Mouse (Mus musculus): ENCODE results near the gene Foxo1. TPM values are rescaled to one million over a fixed set of nuclear protein-coding genes. Genes with fewer than 3 reads are reported as not detected.

Gene Foxo1
- polyA plus RNA-seq, 1 experiment, result 10.7 TPM

DNA sequence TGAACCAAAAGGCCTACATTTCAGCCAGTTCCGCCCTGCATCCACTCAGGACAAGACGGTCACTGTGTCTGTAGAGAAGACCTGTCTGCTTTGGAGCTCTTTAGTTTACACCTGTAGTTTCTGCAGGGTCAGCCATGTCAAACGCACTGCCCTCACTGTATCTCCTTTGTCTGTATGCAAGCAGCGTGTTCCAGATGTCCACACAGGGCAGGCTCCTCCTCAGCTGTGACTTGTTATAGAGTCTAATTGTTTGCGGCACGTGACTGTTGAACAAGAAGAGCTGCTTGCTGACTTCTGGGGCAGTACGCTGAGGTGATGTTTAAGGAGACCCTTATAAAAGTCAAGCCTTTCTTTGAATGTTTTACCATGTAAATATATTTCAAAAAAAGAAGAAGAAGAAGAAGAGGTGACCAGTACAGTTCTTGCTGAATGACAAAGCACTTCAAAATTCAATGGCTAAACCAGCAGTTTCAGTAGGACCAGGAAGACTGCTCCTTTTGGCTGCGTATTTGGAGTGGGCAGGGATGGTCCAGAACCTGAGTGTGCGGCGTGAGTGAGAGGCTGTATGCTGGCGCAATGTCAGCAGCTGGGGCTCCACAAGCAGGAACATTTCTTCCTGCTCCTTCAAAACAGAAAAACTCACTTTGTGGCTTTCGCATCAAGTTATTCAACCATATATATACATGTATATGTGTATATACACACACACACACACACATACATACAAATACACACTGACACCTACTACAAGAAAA, 52.6 kb downstream of the Foxo1 start:
- H3K4me3 ChIP-seq (ENCODE audit: insufficient read depth, low read depth, low read length), result no peak overlapping the region
- H3K4me1 ChIP-seq (ENCODE audit: control insufficient read depth, insufficient read depth, insufficient read length, low read length), result peaks cover 28% of the 10 kb centered on the region
- no peak overlapping the region for H3K27ac ChIP-seq (replicated peaks; ENCODE audit: low read depth, low read length)

DNA sequence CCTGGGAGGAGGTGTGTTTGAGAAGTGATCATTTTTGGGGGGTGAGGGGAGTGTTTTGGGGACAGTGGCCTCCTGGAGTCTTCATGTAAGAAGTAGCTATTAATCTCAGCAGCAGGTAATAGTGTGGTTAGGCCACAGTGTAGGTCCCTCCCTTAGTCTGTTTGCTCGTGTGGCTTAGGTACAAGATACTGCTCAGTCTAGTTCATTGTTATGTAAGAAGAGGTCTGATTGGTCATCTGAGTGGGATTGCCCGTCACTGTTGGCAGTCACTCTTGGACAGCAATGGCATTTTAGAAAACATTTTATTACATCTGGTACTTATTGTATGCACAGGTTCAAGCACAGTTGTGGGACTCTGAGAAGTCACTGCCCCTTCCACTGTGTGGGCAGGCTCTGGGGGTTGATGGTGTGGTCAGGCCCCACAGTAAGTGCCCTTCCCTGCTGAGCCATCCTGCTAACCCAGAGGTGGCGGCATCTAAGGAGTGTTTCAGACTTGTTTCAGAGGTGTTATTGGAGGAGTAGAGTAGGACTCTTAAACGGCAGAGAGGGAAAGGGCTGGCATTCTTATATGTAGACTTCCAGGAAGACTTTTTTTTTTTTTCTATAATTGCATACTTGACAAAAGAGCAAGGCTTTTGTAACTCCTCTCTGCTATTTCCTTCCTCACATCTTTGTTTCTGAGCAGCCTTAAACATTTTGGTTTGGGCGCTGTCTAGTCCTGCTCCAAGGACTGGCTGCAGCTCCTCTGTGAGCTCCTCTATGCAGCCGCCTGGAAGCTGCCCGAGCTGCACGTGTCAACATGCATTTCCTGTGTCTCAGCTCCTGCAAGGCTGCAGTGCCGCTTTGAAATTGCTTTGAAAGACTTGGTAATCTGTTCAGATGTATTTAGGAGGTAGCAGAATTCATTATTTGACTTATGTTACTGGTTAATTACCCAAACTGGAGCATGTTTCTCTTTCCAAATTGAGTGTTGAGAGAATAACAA, 54.6 kb downstream of the Foxo1 start:
- H3K4me1 ChIP-seq (ENCODE audit: control insufficient read depth, insufficient read depth, insufficient read length, low read length), result peaks cover 45% of the 10 kb centered on the region
- no peak overlapping the region for H3K4me3 ChIP-seq (ENCODE audit: insufficient read depth, low read depth, low read length)
- peak overlapping the region; percentile 9; the same call in 1 of the 2 replicates for H3K27ac ChIP-seq (replicated peaks; ENCODE audit: low read depth, low read length)

DNA sequence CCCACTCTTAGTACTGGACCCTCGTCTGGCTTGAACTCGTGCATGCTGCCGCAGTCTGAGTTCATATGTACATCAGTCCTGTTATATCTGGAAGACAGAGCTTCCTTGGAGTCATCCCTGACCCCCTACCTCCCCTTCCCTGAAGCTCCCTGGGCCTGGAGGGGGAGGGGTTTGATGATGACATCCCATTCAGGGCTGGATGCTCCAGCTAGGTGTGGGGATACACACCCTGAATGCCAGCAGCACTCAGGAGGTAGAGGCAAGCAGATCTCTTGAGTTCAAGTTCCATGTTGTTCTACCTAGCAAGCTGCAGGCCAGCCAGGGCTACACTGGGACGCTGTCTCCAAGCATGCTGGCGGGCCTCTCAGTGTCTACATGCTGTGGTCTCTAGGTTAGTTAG, 56.9 kb downstream of the Foxo1 start:
- Histone ChIP-seq H3K4me3 (ENCODE audit: insufficient read depth, low read depth, low read length) (no peak overlapping the region), H3K4me1 (ENCODE audit: control insufficient read depth, insufficient read depth, insufficient read length, low read length) (peaks cover 43% of the 10 kb centered on the region), H3K27ac (replicated peaks; ENCODE audit: low read depth, low read length) (no peak overlapping the region)

DNA sequence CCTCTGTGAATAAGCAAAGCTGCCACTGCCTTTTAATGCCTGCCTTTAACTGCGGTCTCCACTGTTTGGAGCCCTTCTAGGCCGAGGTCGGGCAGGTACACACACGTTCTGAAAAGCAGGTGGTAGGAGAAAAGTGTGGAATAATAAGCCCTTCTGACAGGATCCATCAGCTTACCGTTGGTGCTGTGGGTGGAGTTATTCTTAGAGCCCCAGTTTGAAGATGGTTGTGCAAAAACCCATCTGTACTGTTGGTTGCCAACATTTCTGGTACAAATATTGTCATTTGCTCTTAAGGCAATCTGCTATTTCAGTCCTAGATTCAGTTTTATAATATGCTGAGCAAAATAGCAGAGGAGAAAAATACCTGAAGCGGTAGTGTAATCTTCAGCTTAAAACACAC, 58.6 kb downstream of the Foxo1 start:
- Histone ChIP-seq H3K27ac (replicated peaks; ENCODE audit: low read depth, low read length) (no peak overlapping the region), H3K4me1 (ENCODE audit: control insufficient read depth, insufficient read depth, insufficient read length, low read length) (peaks cover 45% of the 10 kb centered on the region), H3K4me3 (ENCODE audit: insufficient read depth, low read depth, low read length) (no peak overlapping the region)

DNA sequence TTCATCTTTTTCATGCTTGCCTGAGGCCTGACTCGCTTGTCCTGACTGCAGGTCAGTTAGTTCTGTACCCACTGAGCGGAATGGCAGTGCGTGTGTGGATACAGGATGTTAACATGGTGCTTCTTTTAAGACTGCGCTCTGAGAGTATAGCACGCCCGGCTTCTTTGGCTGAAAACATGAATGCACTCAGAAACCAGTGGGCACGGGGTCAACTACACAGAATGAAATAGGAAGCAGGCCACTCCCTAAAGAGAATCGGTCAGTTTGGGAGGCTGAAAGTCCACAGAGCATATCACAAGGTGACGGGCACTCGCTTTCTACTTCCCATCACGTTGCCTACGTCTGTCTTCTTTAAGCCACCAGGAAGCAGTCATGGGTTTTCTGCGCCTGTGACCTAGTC, 59.0 kb downstream of the Foxo1 start:
- Histone ChIP-seq H3K4me1 (ENCODE audit: control insufficient read depth, insufficient read depth, insufficient read length, low read length) (peaks cover 44% of the 10 kb centered on the region), H3K27ac (replicated peaks; ENCODE audit: low read depth, low read length) (no peak overlapping the region), H3K4me3 (ENCODE audit: insufficient read depth, low read depth, low read length) (no peak overlapping the region)

DNA sequence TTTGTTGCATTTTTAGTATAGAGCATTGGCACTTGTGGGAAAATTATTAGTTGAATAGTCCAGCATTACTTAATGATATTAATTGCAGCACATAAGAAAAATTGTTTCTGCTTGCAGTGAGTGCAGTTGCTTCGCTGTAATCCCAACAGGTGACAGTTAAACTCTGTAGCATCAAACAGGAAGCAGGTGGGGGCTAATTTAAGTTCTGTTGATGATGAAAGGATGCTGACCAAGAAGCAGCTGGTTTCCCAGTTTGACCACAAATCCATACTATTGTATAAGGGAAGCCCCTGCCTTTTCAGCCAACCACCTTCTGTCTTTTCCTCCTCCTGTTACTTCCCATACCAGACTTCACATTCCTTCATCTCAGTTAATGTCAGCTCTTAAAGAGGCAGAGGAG, 63.6 kb downstream of the Foxo1 start:
- no peak overlapping the region for H3K4me3 ChIP-seq (ENCODE audit: insufficient read depth, low read depth, low read length)
- H3K27ac ChIP-seq (replicated peaks; ENCODE audit: low read depth, low read length), result no peak overlapping the region
- peaks cover 44% of the 10 kb centered on the region for H3K4me1 ChIP-seq (ENCODE audit: control insufficient read depth, insufficient read depth, insufficient read length, low read length)

DNA sequence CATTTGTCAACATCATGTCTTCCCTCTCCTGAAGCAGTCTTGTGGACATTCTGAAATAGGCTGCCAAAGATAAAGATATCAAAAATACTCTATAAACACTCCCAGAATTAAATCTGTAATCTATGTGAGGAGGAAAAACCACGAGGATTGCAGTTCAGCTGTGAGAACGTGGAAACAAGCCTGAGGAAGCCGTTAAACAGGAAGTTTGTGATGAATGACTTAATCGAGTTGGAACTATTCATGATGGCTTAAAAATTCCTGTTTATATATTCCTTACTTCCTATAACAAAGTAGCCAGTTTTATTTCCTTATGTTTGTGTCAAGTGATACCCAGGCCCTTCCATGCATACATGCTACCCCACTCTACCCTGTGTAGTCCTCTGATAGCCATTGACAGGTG, 70.6 kb downstream of the Foxo1 start:
- H3K4me1 ChIP-seq (ENCODE audit: control insufficient read depth, insufficient read depth, insufficient read length, low read length), result peaks cover 60% of the 10 kb centered on the region
- H3K27ac ChIP-seq (replicated peaks; ENCODE audit: low read depth, low read length), result no peak overlapping the region

DNA sequence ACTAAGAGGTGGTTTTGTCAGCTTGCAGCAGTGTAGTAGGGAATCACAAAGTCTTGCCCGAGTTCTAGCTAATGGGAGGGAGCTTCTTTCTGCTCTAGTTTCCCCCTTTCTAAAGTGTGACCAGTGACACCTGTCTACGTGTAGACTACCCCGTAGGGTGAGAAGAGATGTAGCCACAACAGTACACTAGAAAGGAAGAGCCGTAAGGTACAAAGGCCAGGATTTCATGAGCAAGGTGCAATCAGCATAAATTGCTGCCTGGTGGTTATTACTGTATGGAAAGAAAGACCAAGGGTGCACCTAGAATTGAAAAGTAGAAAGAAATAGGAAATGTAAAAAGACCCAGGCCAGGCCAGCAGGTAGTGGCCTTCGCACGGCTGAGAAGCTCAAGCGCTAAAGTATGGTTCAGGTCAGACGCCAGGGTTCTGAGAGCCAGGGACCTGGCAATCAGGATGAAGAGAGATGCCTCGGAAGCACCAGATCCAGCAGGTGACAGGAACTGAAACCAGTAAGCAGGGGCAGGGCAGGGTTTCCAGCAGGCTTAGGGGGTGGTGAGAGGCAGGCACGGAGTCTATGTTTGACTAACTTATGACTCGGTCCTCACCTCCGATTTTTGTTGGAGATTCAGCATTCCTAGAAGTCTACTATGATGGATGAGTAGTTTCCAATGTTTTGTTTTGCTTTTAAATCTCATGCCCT, 72.3 kb downstream of the Foxo1 start:
- Histone ChIP-seq H3K4me3 (ENCODE audit: insufficient read depth, low read depth, low read length) (no peak overlapping the region), H3K27ac (replicated peaks; ENCODE audit: low read depth, low read length) (no peak overlapping the region), H3K4me1 (ENCODE audit: control insufficient read depth, insufficient read depth, insufficient read length, low read length) (peaks cover 61% of the 10 kb centered on the region)

More for the DNA sequence above, 70.6 kb downstream of the Foxo1 start:
- no peak overlapping the region for H3K4me3 ChIP-seq (ENCODE audit: insufficient read depth, low read depth, low read length)

DNA sequence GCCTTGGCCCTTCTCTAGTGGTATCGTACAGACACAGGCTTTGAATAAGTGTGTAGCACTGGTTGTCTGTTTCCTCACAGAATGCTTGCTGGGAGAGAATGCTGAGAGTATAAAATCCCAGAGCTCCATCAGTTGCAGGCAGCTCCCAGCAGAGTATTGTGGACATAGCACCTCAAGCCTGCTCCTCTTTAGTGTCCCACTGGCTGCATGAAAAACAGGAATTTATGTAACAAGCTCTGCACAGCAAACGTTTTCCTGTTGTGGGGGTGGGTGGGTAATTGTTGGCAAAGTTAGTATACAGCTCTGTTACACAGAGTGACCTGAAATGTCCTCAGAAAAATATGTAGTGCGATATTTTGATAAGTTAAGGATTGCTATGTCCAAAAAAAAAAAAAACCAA, 74.1 kb downstream of the Foxo1 start:
- H3K27ac ChIP-seq (replicated peaks; ENCODE audit: low read depth, low read length), result peak overlapping the region; percentile 20
- H3K4me1 ChIP-seq (ENCODE audit: control insufficient read depth, insufficient read depth, insufficient read length, low read length), result peaks cover 60% of the 10 kb centered on the region
- no peak overlapping the region for H3K4me3 ChIP-seq (ENCODE audit: insufficient read depth, low read depth, low read length)

DNA sequence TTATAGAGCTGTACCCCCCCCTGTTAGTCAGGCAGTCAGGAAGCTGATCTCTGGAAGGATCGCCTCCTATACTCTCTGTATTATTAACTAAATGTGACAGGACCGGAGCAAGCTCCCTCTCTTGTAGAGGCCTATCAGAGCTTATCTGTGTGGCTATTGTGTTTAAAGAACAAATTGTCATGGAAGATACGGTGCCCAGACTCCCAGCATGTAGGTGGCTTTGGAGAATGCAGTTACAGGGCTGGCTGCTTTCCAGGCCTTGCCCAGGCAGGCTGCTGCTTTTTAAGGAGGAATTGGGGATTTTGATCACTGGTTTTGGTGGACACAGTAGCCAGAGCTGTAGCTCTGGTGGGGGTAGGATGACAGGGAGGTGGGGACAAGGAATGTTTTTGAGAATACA, 74.7 kb downstream of the Foxo1 start:
- H3K27ac ChIP-seq (replicated peaks; ENCODE audit: low read depth, low read length), result peak overlapping the region; percentile 60
- no peak overlapping the region for H3K4me3 ChIP-seq (ENCODE audit: insufficient read depth, low read depth, low read length)
- peaks cover 58% of the 10 kb centered on the region for H3K4me1 ChIP-seq (ENCODE audit: control insufficient read depth, insufficient read depth, insufficient read length, low read length)

DNA sequence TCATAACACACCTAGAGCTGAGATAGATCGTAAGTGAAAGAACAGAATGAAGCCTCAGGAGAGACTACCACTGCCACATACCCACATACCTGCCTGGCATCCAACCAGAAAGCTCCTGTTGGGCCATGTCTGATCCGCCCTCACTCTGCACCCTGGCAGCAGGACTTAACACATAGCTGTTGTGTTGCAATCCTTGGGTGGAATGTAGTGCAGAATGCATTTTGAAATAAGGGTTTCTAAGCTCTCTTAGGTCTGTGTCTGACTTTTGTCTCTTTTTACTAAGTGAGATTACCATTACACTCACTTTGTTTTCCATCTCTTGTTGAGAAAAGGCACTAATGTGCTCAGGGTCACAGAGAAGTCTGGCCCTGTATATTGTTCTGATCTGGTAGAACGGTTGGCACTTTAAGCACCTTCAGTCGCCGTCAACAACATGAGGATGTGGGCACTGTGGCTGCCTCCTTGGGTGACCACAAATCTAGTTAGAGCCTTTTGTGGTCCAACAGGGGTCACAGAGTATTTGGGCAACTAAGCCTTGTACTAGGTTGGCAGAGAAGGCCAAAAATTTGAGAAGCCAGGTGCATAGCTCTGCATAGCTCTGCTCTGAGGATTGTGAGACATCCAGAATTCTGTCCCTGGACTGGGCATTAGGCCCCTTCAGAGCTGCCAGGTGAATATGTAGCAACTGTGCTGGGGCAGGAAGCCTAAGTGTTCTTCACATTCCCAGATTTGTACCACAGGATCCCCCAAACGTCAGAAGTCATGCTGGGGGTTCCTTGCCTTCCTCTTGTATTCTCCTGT, 75.3 kb downstream of the Foxo1 start:
- Histone ChIP-seq H3K4me3 (ENCODE audit: insufficient read depth, low read depth, low read length) (no peak overlapping the region), H3K4me1 (ENCODE audit: control insufficient read depth, insufficient read depth, insufficient read length, low read length) (peaks cover 54% of the 10 kb centered on the region), H3K27ac (replicated peaks; ENCODE audit: low read depth, low read length) (peak overlapping the region; percentile 60)

DNA sequence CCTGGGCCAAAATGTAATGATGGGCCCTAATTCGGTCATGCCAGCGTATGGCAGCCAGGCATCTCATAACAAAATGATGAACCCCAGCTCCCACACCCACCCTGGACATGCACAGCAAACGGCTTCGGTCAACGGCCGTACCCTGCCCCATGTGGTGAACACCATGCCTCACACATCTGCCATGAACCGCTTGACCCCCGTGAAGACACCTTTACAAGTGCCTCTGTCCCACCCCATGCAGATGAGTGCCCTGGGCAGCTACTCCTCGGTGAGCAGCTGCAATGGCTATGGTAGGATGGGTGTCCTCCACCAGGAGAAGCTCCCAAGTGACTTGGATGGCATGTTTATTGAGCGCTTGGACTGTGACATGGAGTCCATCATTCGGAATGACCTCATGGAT, 77.7 kb downstream of the Foxo1 start:
- Histone ChIP-seq H3K27ac (replicated peaks; ENCODE audit: low read depth, low read length) (no peak overlapping the region), H3K4me1 (ENCODE audit: control insufficient read depth, insufficient read depth, insufficient read length, low read length) (peaks cover 43% of the 10 kb centered on the region), H3K4me3 (ENCODE audit: insufficient read depth, low read depth, low read length) (no peak overlapping the region)

DNA sequence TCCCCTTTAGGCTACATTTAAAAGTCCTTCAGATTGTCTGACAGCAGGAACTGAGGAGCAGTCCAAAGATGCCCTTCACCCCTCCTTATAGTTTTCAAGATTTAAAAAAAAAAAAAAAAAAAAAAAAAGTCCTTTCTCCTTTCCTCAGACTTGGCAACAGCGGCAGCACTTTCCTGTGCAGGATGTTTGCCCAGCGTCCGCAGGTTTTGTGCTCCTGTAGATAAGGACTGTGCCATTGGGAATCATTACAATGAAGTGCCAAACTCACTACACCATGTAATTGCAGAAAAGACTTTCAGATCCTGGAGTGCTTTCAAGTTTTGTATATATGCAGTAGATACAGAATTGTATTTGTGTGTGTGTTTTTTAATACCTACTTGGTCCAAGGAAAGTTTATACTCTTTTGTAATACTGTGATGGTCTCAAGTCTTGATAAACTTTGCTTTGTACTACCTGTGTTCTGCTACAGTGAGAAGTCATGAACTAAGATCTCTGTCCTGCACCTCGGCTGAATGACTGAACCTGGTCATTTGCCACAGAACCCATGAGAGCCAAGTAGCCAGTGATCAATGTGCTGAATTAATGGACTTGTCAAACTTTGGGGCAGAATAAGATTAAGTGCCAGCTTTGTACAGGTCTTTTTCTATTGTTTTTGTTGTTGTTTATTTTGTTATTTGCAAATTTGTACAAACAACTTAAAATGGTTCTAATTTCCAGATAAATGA, 79.0 kb downstream of the Foxo1 start:
- H3K27ac ChIP-seq (replicated peaks; ENCODE audit: low read depth, low read length), result no peak overlapping the region
- H3K4me1 ChIP-seq (ENCODE audit: control insufficient read depth, insufficient read depth, insufficient read length, low read length), result peaks cover 34% of the 10 kb centered on the region
- H3K4me3 ChIP-seq (ENCODE audit: insufficient read depth, low read depth, low read length), result no peak overlapping the region

All from brown adipose tissue, adult 24 weeks (tissue).